In genomic region chrX:169997854-169998456, GRCm38 (mm10) we compare ENCODE assay signal across 8 mouse cellular contexts. TPM values are rescaled to one million over a fixed set of nuclear protein-coding genes. Genes with fewer than 3 reads are reported as not detected.
DNase-seq lines count a peak whose midpoint lies in the region; ATAC-seq and TF ChIP-seq lines count a peak whose summit lies in the region.
"Not testable (repeated sequence)": the region's sequence is repeated elsewhere in the genome, so short reads cannot be mapped to it uniquely, and the experiment has no call there.

No protein-coding gene starts in this region.

- not testable (repeated sequence) for TF ChIP-seq CTCF in C2C12 (IDR thresholded peaks at IDR 0.05; ENCODE audit: control insufficient read depth, insufficient read depth, insufficient read length); brain, embryonic 14.5 days (IDR thresholded peaks at IDR 0.05; ENCODE audit: borderline replicate concordance, extremely low read depth, insufficient read depth, insufficient read length); liver, adult 2 months (IDR thresholded peaks at IDR 0.05; ENCODE audit: low read depth, low read length)

- H3K79me3 ChIP-seq in C2C12 (ENCODE audit: low read depth): not testable (repeated sequence)

- not testable (repeated sequence) for TF ChIP-seq POLR2A in brain, embryonic 14.5 days (IDR thresholded peaks at IDR 0.05; ENCODE audit: borderline replicate concordance, extremely low read depth, insufficient read depth, insufficient read length, poor library complexity, severe bottlenecking); liver, adult 2 months (IDR thresholded peaks at IDR 0.05; ENCODE audit: extremely low read depth, insufficient read depth, low read length); myocyte (IDR thresholded peaks at IDR 0.05; ENCODE audit: insufficient read length, low read depth)

- DNase-seq in brain, embryonic 14.5 days (ENCODE audit: low read depth): peak; percentile 100
- DNase-seq in liver, adult 2 months (ENCODE audit: extremely low read depth, low read depth, low spot score): peak; percentile 94
- peak; percentile 100 for DNase-seq in splenic B cell, adult 2 months (ENCODE audit: low read depth, low spot score)

- H3ac ChIP-seq in C2C12 (ENCODE audit: control insufficient read depth, insufficient read length, low read depth) (peak overlapping the region; percentile 77), myocyte (ENCODE audit: control insufficient read depth, insufficient read length) (peak overlapping the region; percentile 0)

- peaks cover 62% of the 10 kb centered on the region for H3K9me3 ChIP-seq in erythroblast, embryonic 14.5 days (ENCODE audit: control insufficient read depth, low read length)
- peaks cover 14% of the 10 kb centered on the region for H3K9me3 ChIP-seq in heart, embryonic 11.5 days (replicated peaks; ENCODE audit: control insufficient read depth, low read length)
- H3K9me3 ChIP-seq in kidney, embryonic 16.5 days (ENCODE audit: low read length): peaks cover 18% of the 10 kb centered on the region

- ATAC-seq in heart, embryonic 11.5 days (replicated peaks; ENCODE audit: insufficient number of reproducible peaks, low FRiP score, low TSS enrichment): peak; percentile 90
- ATAC-seq in kidney, embryonic 16.5 days (ENCODE audit: low FRiP score, low TSS enrichment): peak; percentile 92

- peak overlapping the region; percentile 79 for H3K4me2 ChIP-seq in heart, embryonic 11.5 days
- H3K4me2 ChIP-seq in kidney, embryonic 16.5 days (replicated peaks; ENCODE audit: low read depth, low read length): peak overlapping the region; percentile 71
- peak overlapping the region; percentile 92 for H3K4me2 ChIP-seq in myocyte (ENCODE audit: low read depth)

- H3K79me2 ChIP-seq in C2C12 (ENCODE audit: control insufficient read depth, insufficient read depth); liver, adult 2 months (ENCODE audit: control insufficient read depth, insufficient read depth, low read length); myocyte (ENCODE audit: control insufficient read depth, insufficient read depth): not testable (repeated sequence)

- 0 out of 2 replicates have a peak overlapping the region, but pooled peaks have one; percentile 29 for H3K27ac ChIP-seq in heart, embryonic 11.5 days (ENCODE audit: low read depth, low read length)
- H3K27ac ChIP-seq in kidney, embryonic 16.5 days (ENCODE audit: low read length): peak overlapping the region; percentile 50; the same call in 1 of the 2 replicates
- not testable (repeated sequence) for H3K27ac ChIP-seq in liver, adult 2 months (replicated peaks; ENCODE audit: insufficient read depth, low read depth, low read length)

- H3K9ac ChIP-seq in heart, embryonic 11.5 days (ENCODE audit: low read depth, low read length): peak overlapping the region; percentile 58
- peak overlapping the region; percentile 53 for H3K9ac ChIP-seq in kidney, embryonic 16.5 days (replicated peaks; ENCODE audit: low read length)
- not testable (repeated sequence) for H3K9ac ChIP-seq in liver, adult 2 months (ENCODE audit: low read depth, low read length)

- not testable (repeated sequence) for H3K36me3 ChIP-seq in C2C12 (ENCODE audit: control insufficient read depth, insufficient read depth); heart, embryonic 11.5 days (ENCODE audit: control insufficient read depth, insufficient read depth, low read length); kidney, embryonic 16.5 days (ENCODE audit: insufficient read depth, low read length); liver, adult 2 months (ENCODE audit: control insufficient read depth, insufficient read depth, low read length); myocyte (ENCODE audit: control insufficient read depth, insufficient read depth); splenic B cell, adult 2 months (ENCODE audit: control insufficient read depth, insufficient read depth, low read length, poor library complexity, severe bottlenecking)
- peaks cover 14% of the 10 kb centered on the region for H3K36me3 ChIP-seq in erythroblast, embryonic 14.5 days (ENCODE audit: control insufficient read depth)

- WGBS in heart, embryonic 11.5 days (ENCODE audit: insufficient replicate concordance): 14% methylated on average over 18 of the region's 37 CpGs
- 6% methylated on average over 9 of the region's 37 CpGs for WGBS in kidney, embryonic 16.5 days
- no CpG with 5 or more reads among the region's 37 CpGs for WGBS in liver, adult 2 months

- H3K27me3 ChIP-seq in C2C12 (ENCODE audit: control insufficient read depth, insufficient read depth, insufficient read length); heart, embryonic 11.5 days (ENCODE audit: control insufficient read depth, insufficient read depth, low read length); kidney, embryonic 16.5 days (ENCODE audit: insufficient read depth, low read length); liver, adult 2 months (ENCODE audit: control insufficient read depth, insufficient read depth, low read length); myocyte (ENCODE audit: control insufficient read depth, insufficient read depth, insufficient read length); splenic B cell, adult 2 months (ENCODE audit: control insufficient read depth, insufficient read depth, low read length, poor library complexity, severe bottlenecking): not testable (repeated sequence)
- H3K27me3 ChIP-seq in erythroblast, embryonic 14.5 days (ENCODE audit: control insufficient read depth): peaks cover 38% of the 10 kb centered on the region

- H3K4me3 ChIP-seq in C2C12 (ENCODE audit: insufficient read depth, poor library complexity, severe bottlenecking): peak overlapping the region; percentile 34
- H3K4me3 ChIP-seq in erythroblast, embryonic 14.5 days (replicated peaks): peak overlapping the region; percentile 46
- peak overlapping the region; percentile 42 for H3K4me3 ChIP-seq in heart, embryonic 11.5 days (ENCODE audit: low read depth, low read length)
- H3K4me3 ChIP-seq in kidney, embryonic 16.5 days (ENCODE audit: low read length): peak overlapping the region; percentile 38
- H3K4me3 ChIP-seq in liver, adult 2 months (ENCODE audit: insufficient read depth, low read depth, low read length): peak overlapping the region; percentile 45
- peak overlapping the region; percentile 28 for H3K4me3 ChIP-seq in myocyte

- H3K4me1 ChIP-seq in erythroblast, embryonic 14.5 days (ENCODE audit: control insufficient read depth): peaks cover 17% of the 10 kb centered on the region
- H3K4me1 ChIP-seq in heart, embryonic 11.5 days (ENCODE audit: control insufficient read depth, insufficient read depth, low read length); kidney, embryonic 16.5 days (ENCODE audit: insufficient read depth, low read length); liver, adult 2 months (ENCODE audit: control insufficient read depth, insufficient read depth, low read length): not testable (repeated sequence)

RNA-seq across cellular contexts. Expression of gene Gm21887, which starts 11.5 kb away (rescaled TPM):
- polyA plus RNA-seq in C2C12 (2012; fragmentation: generic; extraction: Trizol) (42.3 TPM), myocyte (2012; fragmentation: generic; extraction: Trizol) (39.8 TPM)
- polyA plus RNA-seq in brain, embryonic 14.5 days (2012; rRNA removed): 476 and 1,536 TPM in 2 replicates
- polyA plus RNA-seq in erythroblast, embryonic 14.5 days (2012): 277 and 279 TPM in 2 replicates
- 95.5 and 157 TPM in 2 replicates for polyA plus RNA-seq in heart, embryonic 11.5 days (2014; fragmentation: Nextera tagmentation; extraction: Ambion mirVana)
- 162 and 299 TPM in 2 replicates for polyA plus RNA-seq in kidney, embryonic 16.5 days (2015; fragmentation: Nextera tagmentation; extraction: Ambion mirVana)
- 8.0 and 11.5 TPM in 2 replicates for total RNA-seq in liver, adult 2 months (2014; rRNA removed)
- polyA plus RNA-seq in liver, adult 2 months (2012; rRNA removed): 102 and 123 TPM in 2 replicates
